Mouse (Mus musculus) limb, embryonic 12.5 days (tissue): ENCODE data around the gene Kcnj15. TPM values are rescaled to one million over a fixed set of nuclear protein-coding genes. Genes with fewer than 3 reads are reported as not detected.

Experiments used
- ATAC-seq: fragments of 200-750 bp; cut with Nextera tagmentation; 2 replicates; pipeline ENCODE4 v1.8.0; 2017; ENCODE audit warnings: low read depth, moderate TSS enrichment; ENCODE audit not compliant: insufficient number of reproducible peaks, insufficient read depth, low FRiP score, low TSS enrichment
- H3K27ac ChIP-seq: fragments of 300-500 bp; sonication (generic); 2 replicates; pipeline ENCODE4 v1.5.1; 2016; ENCODE audit warnings: mild to moderate bottlenecking, moderate library complexity
- H3K27me3 ChIP-seq: fragments of 300-500 bp; sonication (generic); 2 replicates; pipeline ENCODE4 v1.6.1; 2016; ENCODE audit warnings: mild to moderate bottlenecking, moderate library complexity
- H3K36me3 ChIP-seq: fragments of 300-500 bp; sonication (generic); 2 replicates; pipeline ENCODE4 v1.6.1; 2016; ENCODE audit warnings: mild to moderate bottlenecking, moderate library complexity
- H3K4me1 ChIP-seq: fragments of 300-500 bp; sonication (generic); replicated peaks from 2 replicates; pipeline ENCODE4 v1.6.1; 2016
- H3K4me2 ChIP-seq: fragments of 300-500 bp; sonication (generic); 2 replicates; pipeline ENCODE4 v1.6.1; 2016; ENCODE audit warnings: mild to moderate bottlenecking, moderate library complexity
- H3K4me3 ChIP-seq: fragments of 300-500 bp; sonication (generic); replicated peaks from 2 replicates; pipeline ENCODE4 v1.5.1; 2016; ENCODE audit warnings: mild to moderate bottlenecking
- H3K9ac ChIP-seq: fragments of 300-500 bp; sonication (generic); replicated peaks from 2 replicates; pipeline ENCODE4 v1.6.1; 2016; ENCODE audit warnings: mild to moderate bottlenecking, moderate library complexity
- H3K9me3 ChIP-seq: fragments of 300-500 bp; sonication (generic); 2 replicates; pipeline ENCODE4 v1.6.1; 2016; ENCODE audit warnings: mild to moderate bottlenecking, moderate library complexity
- WGBS: fragments of 180-500 bp; shearing (Covaris S2); methylation state at CpG from one replicate; pipeline ENCODE4 v1.1.7; 2016; 5-methylcytosine and 5-hydroxymethylcytosine counted together
- polyA plus RNA-seq: library from polyadenylated mRNA; unstranded; fragments of >200 nt; fragmentation: Nextera tagmentation; extraction: Ambion mirVana; gene quantifications from 2 replicates; pipeline ENCODE4 v1.2.1, GENCODE M21; 2016

Gene Kcnj15
- polyA plus RNA-seq, 1 experiment from 2014 or later = 0.53 TPM

DNA sequence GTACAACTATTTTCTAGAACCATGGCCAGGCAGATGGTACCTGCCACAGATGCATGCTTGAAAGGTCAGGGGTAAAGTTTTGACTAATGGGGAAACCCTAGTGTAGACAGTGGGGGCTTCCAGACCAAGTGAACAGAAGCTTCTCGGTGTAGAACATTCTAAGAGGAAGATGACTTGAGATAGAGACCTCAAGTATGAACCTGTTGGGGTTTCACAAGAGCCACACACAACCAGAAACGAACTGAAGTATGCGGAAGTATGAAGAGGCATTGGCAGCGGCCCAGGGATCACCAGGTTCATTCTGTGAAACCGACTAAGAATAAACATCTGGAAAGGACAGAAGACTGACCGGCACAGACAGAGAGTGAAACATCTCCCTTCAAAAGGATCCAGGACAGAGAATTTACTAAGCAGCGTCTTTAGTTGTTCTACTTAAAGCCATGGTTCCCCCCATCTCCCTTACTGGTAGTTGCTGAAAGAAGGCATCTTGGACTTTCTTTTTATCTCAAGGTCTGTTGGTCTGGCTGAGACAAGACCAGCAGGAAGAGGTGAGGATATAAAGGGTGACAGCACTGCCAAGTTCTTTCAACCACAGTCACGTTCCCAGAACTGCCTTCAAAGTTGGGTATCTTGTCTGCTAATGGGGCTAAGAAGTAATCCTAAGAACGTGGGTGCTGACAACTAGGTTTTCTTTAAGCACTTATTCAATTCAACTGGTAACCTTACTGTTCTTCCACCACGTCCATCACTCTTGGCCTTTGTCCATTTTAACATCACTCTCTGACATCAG is 18.6 kb downstream of the Kcnj15 start:
- Histone ChIP-seq H3K4me1 (no peaks in the 10 kb centered on the region), H3K4me2 (no peak overlapping the region)
- no peak for ATAC-seq

DNA sequence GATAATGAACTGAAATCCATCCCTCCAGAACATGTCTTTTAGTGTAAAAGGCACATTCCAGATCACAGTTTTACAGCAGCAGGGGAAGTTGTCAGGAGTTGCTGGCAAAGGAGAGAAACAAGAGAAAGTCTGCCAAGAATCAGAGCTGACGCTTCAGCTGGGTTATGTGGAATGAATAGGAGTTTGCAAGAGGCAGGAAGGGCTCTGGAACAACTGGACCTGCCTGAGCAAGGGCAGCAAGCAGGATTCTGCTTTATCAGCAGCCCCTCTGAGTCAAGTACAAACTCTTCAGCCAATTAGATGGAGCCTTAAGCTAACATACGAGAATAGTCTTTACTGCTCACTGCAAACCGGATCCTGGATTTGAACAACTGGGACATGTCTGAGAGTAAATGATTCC is 21.7 kb downstream of the Kcnj15 start:
- 73% methylated on average over 3 of the region's 3 CpGs for WGBS
- H3K4me3 ChIP-seq = no peak overlapping the region
- H3K27ac ChIP-seq = no peak overlapping the region
- H3K4me2 ChIP-seq = no peak overlapping the region
- H3K4me1 ChIP-seq = no peaks in the 10 kb centered on the region
- no peaks in the 10 kb centered on the region for H3K9me3 ChIP-seq
- no peaks in the 10 kb centered on the region for H3K27me3 ChIP-seq
- H3K9ac ChIP-seq = no peak overlapping the region
- ATAC-seq = no peak
- no peaks in the 10 kb centered on the region for H3K36me3 ChIP-seq

More for the DNA sequence above, 18.6 kb downstream of the Kcnj15 start:
- Histone ChIP-seq H3K27me3 (no peaks in the 10 kb centered on the region), H3K27ac (no peak overlapping the region), H3K9ac (no peak overlapping the region), H3K4me3 (no peak overlapping the region), H3K9me3 (peaks cover 3% of the 10 kb centered on the region; the same call in 1 of the 2 replicates), H3K36me3 (no peaks in the 10 kb centered on the region)
- 87% methylated on average over 10 of the region's 10 CpGs for WGBS

DNA sequence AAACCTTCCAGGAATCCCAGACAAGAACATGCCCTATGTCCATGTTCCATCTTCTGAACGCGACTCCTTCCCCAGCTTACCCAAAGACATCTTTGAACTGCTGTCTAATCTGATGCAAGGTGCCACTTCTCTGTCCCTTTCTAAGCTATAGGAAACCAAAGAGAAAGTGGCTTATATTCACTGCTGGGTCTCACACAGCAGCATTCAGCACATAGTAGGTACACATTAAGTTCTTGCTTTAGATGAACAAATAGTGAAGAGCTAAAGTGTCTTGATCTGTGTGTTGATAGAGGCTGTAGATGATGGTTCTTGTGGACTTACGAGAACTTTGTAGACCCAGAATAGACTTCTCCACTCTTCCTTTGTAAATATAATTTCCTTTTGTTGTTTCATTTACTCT is 23.0 kb downstream of the Kcnj15 start:
- Histone ChIP-seq H3K9ac (no peak overlapping the region), H3K4me1 (no peaks in the 10 kb centered on the region), H3K27ac (no peak overlapping the region), H3K4me2 (no peak overlapping the region), H3K9me3 (no peaks in the 10 kb centered on the region), H3K4me3 (no peak overlapping the region), H3K36me3 (no peaks in the 10 kb centered on the region), H3K27me3 (no peaks in the 10 kb centered on the region)
- whole genome bisulfite sequencing = 96% methylated on average over 3 of the region's 3 CpGs
- ATAC-seq = no peak

DNA sequence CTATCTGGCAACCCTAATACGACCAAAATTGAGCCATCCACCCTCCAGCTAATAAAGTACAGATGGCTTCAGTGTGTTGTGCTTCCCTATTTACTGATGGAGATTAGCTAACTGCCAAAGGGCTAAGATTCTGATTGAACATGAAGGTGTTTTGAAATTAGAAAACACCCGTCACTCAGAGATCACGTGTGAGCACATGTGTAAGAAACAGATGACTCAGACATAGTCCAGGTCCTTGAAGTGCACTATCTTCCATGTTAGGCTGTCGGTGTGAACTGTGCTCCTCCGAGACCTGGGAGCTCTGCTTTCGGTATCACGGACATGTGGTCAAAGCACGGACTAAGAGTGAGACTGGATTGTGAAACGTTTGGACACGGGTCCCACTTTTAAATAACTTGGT is 26.0 kb downstream of the Kcnj15 start:
- WGBS = 80% methylated on average over 10 of the region's 10 CpGs

DNA sequence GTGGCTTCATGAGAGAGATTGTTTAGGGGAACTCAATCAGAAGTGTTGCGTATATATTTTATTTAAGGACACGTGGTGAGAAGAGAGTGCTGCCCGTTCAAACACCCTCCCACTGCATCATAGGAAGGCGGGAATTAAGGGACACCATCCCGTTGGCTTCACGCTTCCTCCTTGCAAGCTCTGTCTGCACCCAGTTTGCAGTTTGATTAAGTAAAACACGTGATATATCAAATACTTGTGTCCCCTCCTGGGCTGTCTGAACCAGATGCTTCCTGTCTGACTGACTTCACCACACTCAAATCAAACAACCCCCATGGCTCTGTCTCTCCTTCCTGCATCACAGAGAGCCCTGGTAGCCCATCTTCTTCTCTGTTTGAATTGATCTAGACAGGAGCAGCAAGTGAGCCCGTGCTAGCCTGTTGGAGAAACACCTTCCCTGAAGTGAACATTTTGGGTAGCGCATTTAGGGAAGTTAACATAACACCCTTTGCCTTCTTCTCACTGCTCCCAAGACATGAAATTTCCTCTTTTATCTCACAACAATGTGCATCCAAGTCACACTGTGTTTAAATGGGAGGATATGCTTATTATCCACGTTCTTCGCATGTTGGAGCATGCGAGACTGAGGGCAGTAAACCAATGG is 26.8 kb downstream of the Kcnj15 start:
- no peak overlapping the region for H3K9ac ChIP-seq
- WGBS = 84% methylated on average over 12 of the region's 12 CpGs
- no peaks in the 10 kb centered on the region for H3K36me3 ChIP-seq
- no peak overlapping the region for H3K4me3 ChIP-seq
- H3K4me2 ChIP-seq = no peak overlapping the region
- ATAC-seq = no peak
- H3K27me3 ChIP-seq = no peaks in the 10 kb centered on the region
- H3K27ac ChIP-seq = no peak overlapping the region
- no peaks in the 10 kb centered on the region for H3K9me3 ChIP-seq
- no peaks in the 10 kb centered on the region for H3K4me1 ChIP-seq

More for the DNA sequence above, 26.0 kb downstream of the Kcnj15 start:
- Histone ChIP-seq H3K4me2 (no peak overlapping the region), H3K36me3 (no peaks in the 10 kb centered on the region), H3K9ac (no peak overlapping the region), H3K9me3 (no peaks in the 10 kb centered on the region), H3K27me3 (no peaks in the 10 kb centered on the region), H3K4me3 (no peak overlapping the region), H3K27ac (no peak overlapping the region), H3K4me1 (no peaks in the 10 kb centered on the region)
- no peak for ATAC-seq

DNA sequence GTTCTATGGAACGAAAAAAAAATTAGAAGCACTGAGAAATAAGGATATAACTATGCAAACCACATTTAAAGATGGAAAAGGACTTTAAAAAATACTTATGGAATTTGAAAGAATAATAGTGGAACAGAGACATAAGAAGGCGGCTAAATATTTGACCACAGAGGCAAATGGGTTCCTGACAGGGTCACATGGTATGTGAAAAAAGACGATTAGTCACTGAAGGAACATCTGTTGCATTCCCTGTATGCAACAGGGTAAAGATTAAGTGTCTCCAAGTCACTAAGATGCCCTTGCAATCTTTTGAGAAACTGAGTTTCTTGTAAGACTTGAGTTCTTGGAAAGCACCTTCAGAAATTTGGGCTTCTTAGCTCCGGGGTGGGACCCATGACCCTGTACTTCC is 27.7 kb downstream of the Kcnj15 start:
- ATAC-seq = no peak
- Histone ChIP-seq H3K4me2 (no peak overlapping the region), H3K9me3 (no peaks in the 10 kb centered on the region), H3K4me1 (no peaks in the 10 kb centered on the region), H3K27me3 (no peaks in the 10 kb centered on the region), H3K27ac (no peak overlapping the region), H3K9ac (no peak overlapping the region), H3K36me3 (no peaks in the 10 kb centered on the region), H3K4me3 (no peak overlapping the region)
- WGBS = 85% methylated on average over 4 of the region's 4 CpGs

DNA sequence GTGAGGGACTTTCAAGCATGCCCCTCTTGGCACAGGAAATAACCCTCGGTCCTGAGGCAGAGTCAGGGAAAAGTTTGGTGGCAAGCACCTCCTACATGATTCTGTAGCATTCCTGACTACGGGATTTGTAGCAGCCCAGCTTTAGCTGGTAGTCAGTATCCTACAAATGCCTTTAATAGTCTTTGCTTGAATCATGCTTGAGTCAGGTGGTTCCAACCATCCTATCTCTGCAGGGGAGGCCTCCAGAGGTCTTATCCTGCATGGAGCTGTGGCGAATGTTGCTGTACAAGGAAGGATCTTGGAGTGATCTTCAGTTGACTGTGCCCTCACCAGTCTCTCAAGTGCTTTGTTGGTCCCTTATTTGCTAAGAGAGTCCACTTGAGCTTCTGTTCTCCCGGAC is 28.4 kb downstream of the Kcnj15 start:
- Histone ChIP-seq H3K9ac (no peak overlapping the region), H3K4me2 (no peak overlapping the region), H3K9me3 (no peaks in the 10 kb centered on the region), H3K4me1 (no peaks in the 10 kb centered on the region), H3K4me3 (no peak overlapping the region), H3K27ac (no peak overlapping the region), H3K27me3 (no peaks in the 10 kb centered on the region), H3K36me3 (no peaks in the 10 kb centered on the region)
- no peak for ATAC-seq
- WGBS = 87% methylated on average over 4 of the region's 4 CpGs

DNA sequence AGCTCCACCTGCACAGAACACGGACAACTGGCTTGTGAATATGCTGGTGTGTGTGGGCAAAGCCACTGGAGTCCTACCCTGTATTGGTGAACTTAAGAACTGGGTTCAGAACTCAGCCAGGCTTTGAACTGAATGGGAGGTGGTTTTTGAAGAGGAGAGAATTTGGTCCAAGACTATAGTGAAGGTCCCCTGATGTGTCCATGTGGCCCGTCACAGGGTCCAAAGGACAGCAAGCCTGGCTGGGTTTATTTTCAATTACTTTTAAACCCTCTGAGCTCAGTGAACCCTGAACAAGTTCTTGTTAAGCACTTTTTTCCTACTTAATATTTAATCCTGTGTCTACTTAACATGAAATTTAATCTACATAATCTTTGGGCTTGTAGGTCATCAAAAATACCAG is 30.3 kb downstream of the Kcnj15 start:
- H3K27ac ChIP-seq = no peak overlapping the region
- no peaks in the 10 kb centered on the region for H3K9me3 ChIP-seq
- no peak overlapping the region for H3K4me2 ChIP-seq
- no peak for ATAC-seq
- no peaks in the 10 kb centered on the region for H3K36me3 ChIP-seq
- H3K4me1 ChIP-seq = peaks cover 4% of the 10 kb centered on the region; the same call in 1 of the 2 replicates
- 78% methylated on average over 2 of the region's 2 CpGs for WGBS
- H3K4me3 ChIP-seq = no peak overlapping the region
- no peaks in the 10 kb centered on the region for H3K27me3 ChIP-seq
- no peak overlapping the region for H3K9ac ChIP-seq

DNA sequence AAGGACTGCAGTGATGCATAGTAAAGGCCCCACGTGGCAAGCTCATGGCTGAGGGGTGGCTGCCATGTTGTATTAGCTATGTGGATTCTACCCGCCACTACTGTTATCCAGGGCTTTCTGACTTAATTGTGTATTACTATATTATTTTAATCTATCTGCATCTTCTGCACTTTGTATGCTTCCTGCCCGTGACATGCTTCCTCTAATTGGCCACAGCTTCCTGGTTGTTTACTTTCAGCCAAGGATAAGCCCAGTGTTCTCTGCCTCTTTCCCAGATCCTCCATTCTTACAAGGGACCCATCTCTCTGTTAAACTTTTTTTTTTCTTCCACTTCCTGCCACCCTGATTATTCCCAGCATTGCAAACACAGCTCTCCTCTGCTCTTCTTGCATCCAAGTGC is 32.0 kb downstream of the Kcnj15 start:
- Histone ChIP-seq H3K4me1 (peaks cover 4% of the 10 kb centered on the region; the same call in 1 of the 2 replicates), H3K9ac (no peak overlapping the region), H3K4me2 (no peak overlapping the region), H3K4me3 (no peak overlapping the region), H3K9me3 (peaks cover 4% of the 10 kb centered on the region; the same call in 1 of the 2 replicates), H3K27me3 (no peaks in the 10 kb centered on the region), H3K27ac (no peak overlapping the region), H3K36me3 (no peaks in the 10 kb centered on the region)
- WGBS = 80% methylated on average over 3 of the region's 3 CpGs
- ATAC-seq = no peak

DNA sequence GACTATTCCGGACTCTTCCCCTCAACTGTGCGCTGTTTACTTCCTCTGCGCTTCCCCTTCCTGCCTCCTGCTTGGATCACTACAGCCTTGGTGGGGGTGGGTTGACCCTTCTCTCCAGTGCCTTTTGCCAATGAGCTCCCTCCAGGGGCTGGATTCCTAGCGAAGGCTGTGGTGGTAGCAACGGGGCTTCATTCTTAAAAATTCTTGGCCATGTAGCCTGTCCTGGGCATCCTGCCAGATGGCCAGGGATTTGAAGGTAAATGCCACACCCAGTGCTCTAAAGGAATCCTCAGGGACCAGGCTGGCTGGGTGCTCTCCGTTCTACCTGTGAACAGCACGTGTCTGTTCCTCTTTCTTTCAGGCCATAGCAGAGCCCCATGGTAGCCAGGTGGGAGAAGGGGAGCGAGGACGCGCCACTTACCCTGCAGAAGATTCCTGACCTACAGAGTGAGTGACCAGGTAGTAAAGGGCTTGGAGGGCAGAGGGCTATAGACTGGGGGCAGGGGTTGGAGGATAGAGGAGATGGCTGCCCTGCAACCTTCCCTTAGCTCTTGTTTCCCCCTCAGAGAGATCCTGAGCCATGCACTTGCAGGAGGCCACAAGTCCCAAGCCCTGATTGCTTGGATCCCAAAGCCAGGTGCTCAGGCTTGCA is 34.2 kb downstream of the Kcnj15 start:
- H3K4me3 ChIP-seq = no peak overlapping the region
- H3K36me3 ChIP-seq = no peaks in the 10 kb centered on the region
- peaks cover 4% of the 10 kb centered on the region; the same call in 1 of the 2 replicates for H3K9me3 ChIP-seq
- ATAC-seq = no peak
- H3K4me1 ChIP-seq = peaks cover 4% of the 10 kb centered on the region; the same call in 1 of the 2 replicates
- H3K9ac ChIP-seq = no peak overlapping the region
- H3K27ac ChIP-seq = no peak overlapping the region
- 76% methylated on average over 10 of the region's 10 CpGs for WGBS
- H3K27me3 ChIP-seq = no peaks in the 10 kb centered on the region
- H3K4me2 ChIP-seq = no peak overlapping the region

DNA sequence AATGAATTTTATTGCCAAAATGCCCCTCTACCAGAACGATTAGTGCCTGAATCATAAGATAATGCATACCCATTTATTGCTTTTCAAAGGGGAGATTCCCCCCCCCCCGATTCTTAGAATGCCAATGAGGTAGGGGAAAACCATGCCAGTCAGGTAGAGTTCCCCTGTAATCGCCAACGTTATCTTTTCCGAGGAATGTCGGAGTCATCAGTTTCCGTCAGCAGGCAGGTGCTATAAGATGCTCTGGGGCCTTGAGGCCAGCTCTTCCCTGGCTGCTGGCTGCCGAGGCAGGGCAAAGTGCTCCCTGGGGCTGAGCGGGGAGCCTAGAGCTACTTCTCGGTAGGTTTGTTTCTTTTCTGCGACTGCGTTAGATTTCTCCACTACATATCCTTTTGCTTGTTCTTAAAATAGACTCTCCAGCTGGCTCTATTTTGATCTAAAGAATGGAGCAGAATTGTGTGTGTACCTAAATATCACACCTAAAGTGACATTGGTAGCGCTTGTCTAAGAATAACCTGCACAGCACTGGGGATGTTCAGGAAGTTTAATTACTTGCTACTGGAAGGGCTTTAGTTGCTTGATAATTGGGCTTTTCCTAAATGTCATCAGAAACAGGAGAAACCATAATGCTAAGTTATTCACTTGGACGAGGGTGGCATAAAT is 35.6 kb downstream of the Kcnj15 start:
- Histone ChIP-seq H3K9me3 (peaks cover 4% of the 10 kb centered on the region; the same call in 1 of the 2 replicates), H3K4me3 (no peak overlapping the region), H3K4me1 (peaks cover 4% of the 10 kb centered on the region; the same call in 1 of the 2 replicates), H3K4me2 (no peak overlapping the region), H3K9ac (no peak overlapping the region), H3K27ac (no peak overlapping the region), H3K27me3 (no peaks in the 10 kb centered on the region), H3K36me3 (no peaks in the 10 kb centered on the region)
- 82% methylated on average over 14 of the region's 14 CpGs for WGBS
- no peak for ATAC-seq
